Mouse (Mus musculus) heart, embryonic 14.5 days (tissue): ENCODE results near the gene Gria1. TPM values are rescaled to one million over a fixed set of nuclear protein-coding genes. Genes with fewer than 3 reads are reported as not detected.

ENCODE experiments used
- ATAC-seq: fragments of 200-750 bp; cut with Nextera tagmentation; 2 replicates; pipeline ENCODE4 v1.8.0; 2017; ENCODE audit warnings: low read depth, moderate TSS enrichment; ENCODE audit not compliant: insufficient number of reproducible peaks, insufficient read depth, low FRiP score
- H3K27ac ChIP-seq, 2 experiments: fragments of 200-500 bp in 1 of 2; fragments of 300-500 bp in 1 of 2; sonication (generic) in 1 of 2; replicated peaks in 1 of 2; 2 replicates each; pipeline ENCODE4 v1.5.1; 2012 to 2014; ENCODE audit warnings: low read depth in 2 of 2, low read length in 2 of 2, control low read depth in 1 of 2, mild to moderate bottlenecking in 1 of 2, mixed read lengths in 1 of 2; ENCODE audit not compliant: control insufficient read depth in 1 of 2, insufficient read depth in 1 of 2
- H3K27me3 ChIP-seq: fragments of 300-500 bp; sonication (generic); 2 replicates; pipeline ENCODE4 v1.6.1; 2014; ENCODE audit warnings: mild to moderate bottlenecking, low read length, control low read depth; ENCODE audit not compliant: control insufficient read depth, insufficient read depth
- H3K36me3 ChIP-seq: fragments of 300-500 bp; sonication (generic); 2 replicates; pipeline ENCODE4 v1.6.1; 2014; ENCODE audit warnings: mild to moderate bottlenecking, control low read depth, low read length, mixed read lengths; ENCODE audit not compliant: control insufficient read depth, insufficient read depth
- H3K4me1 ChIP-seq, 2 experiments: fragments of 200-500 bp in 1 of 2; fragments of 300-500 bp in 1 of 2; sonication (generic) in 1 of 2; 2 replicates each; pipeline ENCODE4 v1.6.1; 2012 to 2014; ENCODE audit warnings: low read length in 2 of 2, control low read depth in 1 of 2, mixed read lengths in 1 of 2; ENCODE audit not compliant: control insufficient read depth in 2 of 2, insufficient read depth in 2 of 2
- H3K4me2 ChIP-seq: fragments of 300-500 bp; sonication (generic); 2 replicates; pipeline ENCODE4 v1.6.1; 2014; ENCODE audit warnings: mild to moderate bottlenecking, low read length
- H3K4me3 ChIP-seq, 2 experiments: fragments of 200-500 bp in 1 of 2; fragments of 300-500 bp in 1 of 2; sonication (generic) in 1 of 2; 2 replicates each; pipeline ENCODE4 v1.5.1; 2012 to 2014; ENCODE audit warnings: low read length in 2 of 2, mild to moderate bottlenecking in 2 of 2, control low read depth in 1 of 2, low read depth in 1 of 2, moderate library complexity in 1 of 2; ENCODE audit not compliant: control insufficient read depth in 1 of 2, insufficient read depth in 1 of 2
- H3K9ac ChIP-seq: fragments of 300-500 bp; sonication (generic); 2 replicates; pipeline ENCODE4 v1.6.1; 2014; ENCODE audit warnings: mild to moderate bottlenecking, low read length
- H3K9me3 ChIP-seq: fragments of 300-500 bp; sonication (generic); 2 replicates; pipeline ENCODE4 v1.6.1; 2016; ENCODE audit warnings: low read length, control low read depth; ENCODE audit not compliant: control insufficient read depth
- WGBS: fragments of 180-500 bp; shearing (Covaris S2); extraction: QIAGEN DNeasy Blood & Tissue Kit; methylation state at CpG from one replicate; pipeline ENCODE4 v1.1.7; 2014; 5-methylcytosine and 5-hydroxymethylcytosine counted together
- polyA plus RNA-seq: library from polyadenylated mRNA; unstranded; fragments of >200 nt; fragmentation: Nextera tagmentation; extraction: Ambion mirVana; gene quantifications from 2 replicates; pipeline ENCODE4 v1.2.1, GENCODE M21; 2014

Gene Gria1
- polyA plus RNA-seq, 1 experiment from 2014 or later = 5.9 TPM

GRCm38 (mm10) chr11:57051666-57052562 is 40.7 kb downstream of the Gria1 start:
- ATAC-seq = no peak
- H3K9me3 ChIP-seq = no peaks in the 10 kb centered on the region
- H3K4me2 ChIP-seq = no peak overlapping the region
- H3K9ac ChIP-seq = no peak overlapping the region
- WGBS = 62% methylated on average over 6 of the region's 6 CpGs
- H3K4me1 ChIP-seq = no peaks in the 10 kb centered on the region
- H3K36me3 ChIP-seq = no peaks in the 10 kb centered on the region
- H3K27ac ChIP-seq = no peak overlapping the region
- no peaks in the 10 kb centered on the region for H3K27me3 ChIP-seq
- H3K4me3 ChIP-seq = no peak overlapping the region

GRCm38 (mm10) chr11:57062441-57062840 is 51.3 kb downstream of the Gria1 start:
- Histone ChIP-seq H3K4me2 (no peak overlapping the region), H3K9ac (no peak overlapping the region), H3K36me3 (no peaks in the 10 kb centered on the region), H3K9me3 (no peaks in the 10 kb centered on the region), H3K27ac (no peak overlapping the region), H3K4me1 (no peaks in the 10 kb centered on the region), H3K4me3 (no peak overlapping the region), H3K27me3 (no peaks in the 10 kb centered on the region)
- 78% methylated on average over 3 of the region's 3 CpGs for WGBS
- ATAC-seq = no peak

- H3K4me3 ChIP-seq = no peak overlapping the region
- no peaks in the 10 kb centered on the region for H3K27me3 ChIP-seq
- H3K4me2 ChIP-seq = no peak overlapping the region
- no peaks in the 10 kb centered on the region for H3K4me1 ChIP-seq
- ATAC-seq = no peak
- H3K36me3 ChIP-seq = no peaks in the 10 kb centered on the region
- 87% methylated on average over 8 of the region's 8 CpGs for WGBS
- no peak overlapping the region for H3K27ac ChIP-seq
- H3K9me3 ChIP-seq = no peaks in the 10 kb centered on the region
- H3K9ac ChIP-seq = no peak overlapping the region
Observed at GRCm38 (mm10) chr11:57070196-57070901, 59.2 kb downstream of the Gria1 start.

- H3K9ac ChIP-seq = no peak overlapping the region
- H3K9me3 ChIP-seq = no peaks in the 10 kb centered on the region
- H3K4me2 ChIP-seq = no peak overlapping the region
- no peaks in the 10 kb centered on the region for H3K27me3 ChIP-seq
- no peak overlapping the region for H3K4me3 ChIP-seq
- H3K4me1 ChIP-seq = no peaks in the 10 kb centered on the region
- H3K36me3 ChIP-seq = no peaks in the 10 kb centered on the region
- 71% methylated on average over 6 of the region's 6 CpGs for WGBS
- H3K27ac ChIP-seq = no peak overlapping the region
- no peak for ATAC-seq
Observed at GRCm38 (mm10) chr11:57072171-57072570, 61.0 kb downstream of the Gria1 start.

- Histone ChIP-seq H3K36me3 (no peaks in the 10 kb centered on the region), H3K4me1 (no peaks in the 10 kb centered on the region), H3K9me3 (no peaks in the 10 kb centered on the region), H3K4me3 (no peak overlapping the region), H3K4me2 (no peak overlapping the region), H3K27me3 (no peaks in the 10 kb centered on the region), H3K9ac (no peak overlapping the region), H3K27ac (no peak overlapping the region)
- no peak for ATAC-seq
- WGBS = 75% methylated on average over 3 of the region's 3 CpGs
Observed at GRCm38 (mm10) chr11:57079423-57079822, 68.2 kb downstream of the Gria1 start.

GRCm38 (mm10) chr11:57089527-57089926 is 78.3 kb downstream of the Gria1 start:
- Histone ChIP-seq H3K27ac (no peak overlapping the region), H3K4me2 (no peak overlapping the region), H3K9me3 (no peaks in the 10 kb centered on the region), H3K4me1 (no peaks in the 10 kb centered on the region), H3K36me3 (no peaks in the 10 kb centered on the region), H3K4me3 (no peak overlapping the region), H3K9ac (no peak overlapping the region), H3K27me3 (no peaks in the 10 kb centered on the region)
- WGBS = 76% methylated on average over 5 of the region's 5 CpGs
- no peak for ATAC-seq

GRCm38 (mm10) chr11:57090705-57091104 is 79.5 kb downstream of the Gria1 start:
- Histone ChIP-seq H3K27me3 (no peaks in the 10 kb centered on the region), H3K9ac (no peak overlapping the region), H3K4me1 (no peaks in the 10 kb centered on the region), H3K27ac (no peak overlapping the region), H3K4me2 (no peak overlapping the region), H3K4me3 (no peak overlapping the region), H3K9me3 (no peaks in the 10 kb centered on the region), H3K36me3 (no peaks in the 10 kb centered on the region)
- no peak for ATAC-seq
